In the genomic region with DNA sequence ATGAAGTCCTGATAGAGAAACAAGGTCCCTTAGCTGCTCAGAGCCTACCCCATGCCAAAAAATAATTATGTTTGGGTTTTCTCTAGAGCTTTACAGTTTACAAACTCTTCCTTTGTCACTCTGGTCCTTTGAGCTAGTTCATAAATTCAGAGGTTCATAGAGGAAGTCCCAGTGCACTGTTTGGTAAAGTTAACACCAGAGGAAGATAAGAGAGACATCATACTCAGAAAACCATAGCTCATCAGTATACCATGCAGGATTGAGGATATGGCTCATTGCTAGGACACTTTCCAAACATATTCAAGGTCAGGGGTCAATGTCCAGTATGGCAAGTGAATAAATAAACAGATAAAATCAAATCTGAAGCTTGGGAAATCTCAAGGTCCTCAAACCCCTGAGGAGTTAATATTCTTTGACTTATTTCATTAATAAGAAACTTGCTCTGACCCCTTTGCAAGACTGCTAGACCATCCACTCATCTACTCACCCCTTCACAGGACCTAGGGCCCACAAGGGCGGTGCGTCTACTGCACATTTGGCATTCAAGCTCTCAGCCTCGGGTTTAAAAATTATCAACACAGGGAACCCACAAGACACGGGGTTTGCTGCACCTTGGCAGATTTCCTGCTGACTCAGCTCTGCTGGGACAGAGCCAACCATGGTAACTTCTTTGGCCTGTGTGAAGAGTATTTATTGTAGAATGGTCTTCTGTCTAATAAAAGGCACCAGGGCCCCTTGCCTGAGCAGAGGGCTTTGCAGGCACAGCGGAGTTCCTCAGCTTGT, we compare ENCODE assay signal across 8 mouse cellular contexts. TPM values are rescaled to one million over a fixed set of nuclear protein-coding genes. Genes with fewer than 3 reads are reported as not detected.
DNase-seq lines count a peak whose midpoint lies in the region; ATAC-seq and TF ChIP-seq lines count a peak whose summit lies in the region.
"Had no signal": no experiment of that assay in that cellular context is flagged by ENCODE, and none has a peak within 500 bp of the region (broad histone marks: within the 10 kb centered on the region; RNA-seq: fewer than 3 reads in every experiment).

No protein-coding gene starts in this region.

- no peak for TF ChIP-seq POLR2A in CH12.LX (IDR thresholded peaks at IDR 0.05; ENCODE audit: low read depth, low read length)

- in situ Hi-C loops in CH12.LX (cut with MboI; ENCODE audit: low pct_ligation_motif_present, low pct_unique_long_range_greater_than_20kb, low sequenced_read_pairs) = no loop called here

- no peak for TF ChIP-seq CTCF in CH12.LX (conservative IDR thresholded peaks at IDR 0.05 in 1 of 2, IDR thresholded peaks at IDR 0.05 in 1 of 2; ENCODE audit: low read depth in 2 of 2, low read length in 2 of 2)

- no peak overlapping the region for H3K4me2 ChIP-seq in CH12.LX (ENCODE audit: insufficient read depth, low read depth, poor library complexity, severe bottlenecking)
- H3K4me2 ChIP-seq in intestine, embryonic 16.5 days (ENCODE audit: low read depth, low read length) = no peak overlapping the region
- H3K4me2 ChIP-seq in forebrain, embryonic 13.5 days = no peak overlapping the region
- H3K4me2 ChIP-seq: liver, embryonic 13.5 days had no signal

- ATAC-seq in intestine, embryonic 16.5 days = peak; percentile 45
- no peak for ATAC-seq in forebrain, embryonic 13.5 days

- no peak for TF ChIP-seq RAD21 in CH12.LX (IDR thresholded peaks at IDR 0.05; ENCODE audit: low read depth, low read length)

- dilution Hi-C loops in CH12.LX (cut with MboI; ENCODE audit: extremely low pct_ligation_motif_present, extremely low pct_unique_long_range_greater_than_20kb, low sequenced_read_pairs) = no loop called here

- H3K36me3 ChIP-seq in CH12.LX (replicated peaks in 1 of 2; ENCODE audit: control insufficient read depth in 1 of 2, insufficient read depth in 1 of 2, low read length in 1 of 2) = no peaks in the 10 kb centered on the region
- H3K36me3 ChIP-seq in intestine, embryonic 16.5 days (ENCODE audit: control insufficient read depth, insufficient read depth, low read length) = no peaks in the 10 kb centered on the region
- H3K36me3 ChIP-seq in forebrain, embryonic 13.5 days (ENCODE audit: poor library complexity, severe bottlenecking) = no peaks in the 10 kb centered on the region
- H3K36me3 ChIP-seq: liver, embryonic 13.5 days had no signal

- H3K4me3 ChIP-seq in CH12.LX (replicated peaks in 1 of 3; ENCODE audit: low read depth in 2 of 3, low read length in 2 of 3, poor library complexity in 1 of 3) = no peak overlapping the region
- no peak overlapping the region for H3K4me3 ChIP-seq in intestine, embryonic 16.5 days (ENCODE audit: low read length)
- H3K4me3 ChIP-seq in forebrain, embryonic 13.5 days = no peak overlapping the region
- H3K4me3 ChIP-seq: liver, embryonic 13.5 days had no signal

- no peak overlapping the region for H3K27ac ChIP-seq in CH12.LX (ENCODE audit: insufficient read depth, low read depth)
- peak overlapping the region; percentile 1; the same call in 1 of the 2 replicates for H3K27ac ChIP-seq in intestine, embryonic 16.5 days (ENCODE audit: low read length)
- no peak overlapping the region for H3K27ac ChIP-seq in forebrain, embryonic 13.5 days
- H3K27ac ChIP-seq: liver, embryonic 13.5 days had no signal

- 27% methylated on average over 5 of the region's 5 CpGs for WGBS in intestine, embryonic 16.5 days
- 74% methylated on average over 5 of the region's 5 CpGs for WGBS in forebrain, embryonic 13.5 days

- peaks cover 9 to 17% of the 10 kb centered on the region in 2 experiments; a peak in 3 of 4 replicates for H3K4me1 ChIP-seq in CH12.LX (ENCODE audit: control insufficient read depth in 1 of 2, insufficient read depth in 2 of 2)
- peaks cover 22% of the 10 kb centered on the region; the same call in 1 of the 2 replicates for H3K4me1 ChIP-seq in intestine, embryonic 16.5 days (ENCODE audit: control insufficient read depth, insufficient read depth, low read length)
- H3K4me1 ChIP-seq in forebrain, embryonic 13.5 days = peaks cover 4% of the 10 kb centered on the region; the same call in 1 of the 2 replicates

- peak; percentile 63 for DNase-seq in 416B (ENCODE audit: low read depth)
- no peak for DNase-seq in CH12.LX (ENCODE audit: extremely low read depth)
- DNase-seq in cerebellum, postnatal 10 days = peak; percentile 69 to 72
- DNase-seq in lung, postnatal 4 days = peak; percentile 65 to 75
- no peak for DNase-seq in right cerebral cortex, adult 18-20 months
- DNase-seq: liver, embryonic 13.5 days had no signal

- H3K9me3 ChIP-seq in CH12.LX (replicated peaks; ENCODE audit: low read length) = no peaks in the 10 kb centered on the region
- no peaks in the 10 kb centered on the region for H3K9me3 ChIP-seq in intestine, embryonic 16.5 days (ENCODE audit: control insufficient read depth, low read length)
- H3K9me3 ChIP-seq in forebrain, embryonic 13.5 days (replicated peaks) = no peaks in the 10 kb centered on the region
- H3K9me3 ChIP-seq: liver, embryonic 13.5 days had no signal

- H3K27me3 ChIP-seq in CH12.LX (replicated peaks) = peaks cover 21% of the 10 kb centered on the region
- no peaks in the 10 kb centered on the region for H3K27me3 ChIP-seq in intestine, embryonic 16.5 days (replicated peaks; ENCODE audit: control insufficient read depth, insufficient read depth, low read length)
- 0 out of 2 replicates have a peak, but pooled peaks cover 2% of the 10 kb centered on the region for H3K27me3 ChIP-seq in forebrain, embryonic 13.5 days
- H3K27me3 ChIP-seq: liver, embryonic 13.5 days had no signal

- H3K9ac ChIP-seq in CH12.LX (ENCODE audit: insufficient read depth, low read depth) = no peak overlapping the region
- H3K9ac ChIP-seq in intestine, embryonic 16.5 days (ENCODE audit: low read depth, low read length) = no peak overlapping the region
- H3K9ac ChIP-seq in forebrain, embryonic 13.5 days = no peak overlapping the region
- H3K9ac ChIP-seq: liver, embryonic 13.5 days had no signal

- TF ChIP-seq EP300 in CH12.LX (IDR thresholded peaks at IDR 0.05; ENCODE audit: low read length) = no peak

- H3K79me2 ChIP-seq in CH12.LX (replicated peaks; ENCODE audit: control insufficient read depth, extremely low read depth, insufficient read depth, poor library complexity, severe bottlenecking) = no peaks in the 10 kb centered on the region

TF ChIP-seq in CH12.LX, 34 proteins besides CTCF, POLR2A, EP300 and RAD21:
- TF ChIP-seq ZNF384 (IDR thresholded peaks at IDR 0.05; ENCODE audit: low read depth, low read length) = no peak
- no peak for TF ChIP-seq CHD1 (IDR thresholded peaks at IDR 0.05; ENCODE audit: low read depth, low read length)
- TF ChIP-seq MAFK (IDR thresholded peaks at IDR 0.05; ENCODE audit: insufficient replicate concordance, low read length) = 0 out of 2 replicates have a peak, but pooled peaks have one; percentile 58
- no peak for TF ChIP-seq HCFC1 (IDR thresholded peaks at IDR 0.05; ENCODE audit: low read depth, low read length)

RNA-seq across cellular contexts. Expression of gene Chst15, which starts 8.7 kb away (rescaled TPM):
- total RNA-seq in CH12.LX (2012; rRNA removed) (0.42 and 0.81 TPM in 2 replicates), CH12.LX (2014; rRNA removed) (0.42 and 0.51 TPM in 2 replicates)
- 0.56 and 0.57 TPM in 2 replicates for polyA plus RNA-seq in CH12.LX (2012; ENCODE audit: insufficient read length, low read depth)
- 20.6 and 21.1 TPM in 2 replicates for polyA plus RNA-seq in intestine, embryonic 16.5 days (2015; fragmentation: Nextera tagmentation; extraction: Ambion mirVana)
- polyA plus RNA-seq in forebrain, embryonic 13.5 days (2015; fragmentation: Nextera tagmentation; extraction: Ambion mirVana) = 13.6 and 14.7 TPM in 2 replicates

Comparison
In these comparisons a context has a peak if more than half of its experiments do, and no peak if none do; other contexts are left out.
1. DNase-seq: peak in 416B (single experiment), cerebellum, postnatal 10 days (2 of 2) and lung, postnatal 4 days (2 of 2); none in CH12.LX (single experiment) and right cerebral cortex, adult 18-20 months (single experiment).